ENCODE assay signal across 8 mouse cellular contexts in the genomic region with DNA sequence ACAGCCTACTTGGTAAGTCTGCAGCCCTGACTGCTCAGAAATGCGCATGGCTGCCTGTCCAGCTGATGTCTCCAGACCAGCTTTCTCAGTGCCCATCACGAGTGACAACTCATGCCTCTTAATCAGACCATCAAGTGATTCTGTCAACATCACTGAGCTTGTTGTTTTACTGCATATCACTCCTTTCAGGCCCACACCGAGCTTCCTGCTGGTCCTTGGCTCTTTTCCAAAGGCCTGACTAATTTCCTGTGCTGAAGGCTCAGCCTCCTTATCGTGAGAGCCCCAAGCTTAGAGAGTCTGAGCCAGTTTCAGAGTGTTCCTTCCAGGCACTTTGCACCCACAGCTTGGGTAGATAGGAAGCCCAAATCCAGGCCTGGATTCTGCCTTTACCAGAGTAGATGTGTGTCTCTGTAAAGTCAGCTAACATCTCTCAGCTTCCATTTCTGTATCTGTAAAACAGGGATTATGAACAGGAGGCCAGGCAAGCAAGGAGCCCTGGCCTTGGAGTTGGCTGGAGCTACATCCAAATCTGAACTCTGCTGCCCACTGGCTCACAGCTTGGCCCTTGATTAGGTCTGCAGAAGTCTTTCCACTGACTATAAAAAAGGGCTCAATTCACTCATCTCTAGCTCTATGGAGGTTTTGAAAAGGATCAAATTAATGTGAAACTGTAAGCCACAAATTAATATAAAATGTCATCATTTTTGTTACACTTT. TPM values are rescaled to one million over a fixed set of nuclear protein-coding genes. Genes with fewer than 3 reads are reported as not detected.
DNase-seq lines count a peak whose midpoint lies in the region; ATAC-seq and TF ChIP-seq lines count a peak whose summit lies in the region.

No protein-coding gene starts in this region.

- no peak overlapping the region for H3ac ChIP-seq in myocyte (ENCODE audit: control insufficient read depth, insufficient read length)

- H3K27ac ChIP-seq in forebrain, embryonic 13.5 days: no peak overlapping the region
- no peak overlapping the region for H3K27ac ChIP-seq in forebrain, embryonic 11.5 days (ENCODE audit: low read depth, low read length)
- H3K27ac ChIP-seq in bone marrow macrophage, adult 2 months (ENCODE audit: insufficient read depth, low read depth, low read length): peak overlapping the region; percentile 97
- peak overlapping the region; percentile 66 for H3K27ac ChIP-seq in heart, embryonic 11.5 days (ENCODE audit: low read depth, low read length)

- WGBS in forebrain, embryonic 13.5 days: 22% methylated on average over 4 of the region's 4 CpGs
- 57% methylated on average over 4 of the region's 4 CpGs for WGBS in forebrain, embryonic 11.5 days
- 8% methylated on average over 4 of the region's 4 CpGs for WGBS in heart, embryonic 11.5 days (ENCODE audit: insufficient replicate concordance)

- H3K79me2 ChIP-seq in myocyte (ENCODE audit: control insufficient read depth, insufficient read depth): no peaks in the 10 kb centered on the region

- H3K27me3 ChIP-seq in forebrain, embryonic 13.5 days: no peaks in the 10 kb centered on the region
- no peaks in the 10 kb centered on the region for H3K27me3 ChIP-seq in forebrain, embryonic 11.5 days (ENCODE audit: control insufficient read depth, insufficient read depth, low read length)
- no peaks in the 10 kb centered on the region for H3K27me3 ChIP-seq in heart, embryonic 11.5 days (ENCODE audit: control insufficient read depth, insufficient read depth, low read length)
- H3K27me3 ChIP-seq in myocyte (ENCODE audit: control insufficient read depth, insufficient read depth, insufficient read length): no peaks in the 10 kb centered on the region

- DNase-seq in forebrain, embryonic 11.5 days (ENCODE audit: low spot score): no peak
- peak; percentile 100 for DNase-seq in 416B (ENCODE audit: low read depth)
- DNase-seq in kidney, postnatal 36 days: peak; percentile 38 to 55
- DNase-seq in right cerebral cortex, postnatal 36 days (ENCODE audit: low spot score in 2 of 2): no peak

- peak; percentile 58 for ATAC-seq in forebrain, embryonic 13.5 days
- no peak for ATAC-seq in forebrain, embryonic 11.5 days (replicated peaks; ENCODE audit: low FRiP score)
- ATAC-seq in heart, embryonic 11.5 days (replicated peaks; ENCODE audit: insufficient number of reproducible peaks, low FRiP score, low TSS enrichment): peak; percentile 83

- TF ChIP-seq POLR2A in bone marrow macrophage, adult 2 months (IDR thresholded peaks at IDR 0.05; ENCODE audit: borderline replicate concordance, low read depth, low read length): no peak
- no peak for TF ChIP-seq POLR2A in myocyte (IDR thresholded peaks at IDR 0.05; ENCODE audit: insufficient read length, low read depth)

- no peaks in the 10 kb centered on the region for H3K36me3 ChIP-seq in forebrain, embryonic 13.5 days (ENCODE audit: poor library complexity, severe bottlenecking)
- no peaks in the 10 kb centered on the region for H3K36me3 ChIP-seq in forebrain, embryonic 11.5 days (ENCODE audit: control insufficient read depth, insufficient read depth, low read length)
- no peaks in the 10 kb centered on the region for H3K36me3 ChIP-seq in heart, embryonic 11.5 days (ENCODE audit: control insufficient read depth, insufficient read depth, low read length)
- H3K36me3 ChIP-seq in myocyte (ENCODE audit: control insufficient read depth, insufficient read depth): no peaks in the 10 kb centered on the region

- peaks cover 7% of the 10 kb centered on the region; the same call in 1 of the 2 replicates for H3K4me1 ChIP-seq in forebrain, embryonic 13.5 days
- no peaks in the 10 kb centered on the region for H3K4me1 ChIP-seq in forebrain, embryonic 11.5 days (replicated peaks; ENCODE audit: control insufficient read depth, insufficient read depth, low read length)
- H3K4me1 ChIP-seq in bone marrow macrophage, adult 2 months (ENCODE audit: control insufficient read depth, insufficient read depth, low read length): peaks cover 29% of the 10 kb centered on the region
- H3K4me1 ChIP-seq in heart, embryonic 11.5 days (ENCODE audit: control insufficient read depth, insufficient read depth, low read length): peaks cover 5% of the 10 kb centered on the region; the same call in 1 of the 2 replicates

- H3K9ac ChIP-seq in forebrain, embryonic 13.5 days: no peak overlapping the region
- no peak overlapping the region for H3K9ac ChIP-seq in forebrain, embryonic 11.5 days (ENCODE audit: low read length)
- H3K9ac ChIP-seq in heart, embryonic 11.5 days (ENCODE audit: low read depth, low read length): no peak overlapping the region

- H3K4me3 ChIP-seq in forebrain, embryonic 13.5 days: no peak overlapping the region
- no peak overlapping the region for H3K4me3 ChIP-seq in forebrain, embryonic 11.5 days (ENCODE audit: low read depth, low read length)
- H3K4me3 ChIP-seq in bone marrow macrophage, adult 2 months (ENCODE audit: insufficient read depth, low read length): no peak overlapping the region
- H3K4me3 ChIP-seq in heart, embryonic 11.5 days (ENCODE audit: low read depth, low read length): no peak overlapping the region
- no peak overlapping the region for H3K4me3 ChIP-seq in myocyte

- TF ChIP-seq CTCF in bone marrow macrophage, adult 2 months (IDR thresholded peaks at IDR 0.05; ENCODE audit: low read depth, low read length): no peak

- H3K9me3 ChIP-seq in forebrain, embryonic 13.5 days (replicated peaks): no peaks in the 10 kb centered on the region
- no peaks in the 10 kb centered on the region for H3K9me3 ChIP-seq in forebrain, embryonic 11.5 days (ENCODE audit: control insufficient read depth, low read length)
- no peaks in the 10 kb centered on the region for H3K9me3 ChIP-seq in heart, embryonic 11.5 days (replicated peaks; ENCODE audit: control insufficient read depth, low read length)

- H3K4me2 ChIP-seq in forebrain, embryonic 13.5 days: no peak overlapping the region
- H3K4me2 ChIP-seq in forebrain, embryonic 11.5 days (ENCODE audit: low read depth, low read length, severe bottlenecking): no peak overlapping the region
- no peak overlapping the region for H3K4me2 ChIP-seq in heart, embryonic 11.5 days
- H3K4me2 ChIP-seq in myocyte (ENCODE audit: low read depth): peak overlapping the region; percentile 51

TF ChIP-seq in myocyte, 11 proteins besides CTCF, POLR2A, EP300 and RAD21:
- TF ChIP-seq CEBPB (IDR thresholded peaks at IDR 0.05; ENCODE audit: insufficient read depth, poor library complexity, severe bottlenecking) (no peak), MYOG (IDR thresholded peaks at IDR 0.05; ENCODE audit: control insufficient read depth in 1 of 3, insufficient read depth in 1 of 3, insufficient read length in 2 of 3, low read depth in 2 of 3) (no peak), USF1 (IDR thresholded peaks at IDR 0.05; ENCODE audit: low read depth) (no peak), REST (IDR thresholded peaks at IDR 0.05; ENCODE audit: insufficient read depth, insufficient read length) (no peak), TCF12 (IDR thresholded peaks at IDR 0.05; ENCODE audit: insufficient read depth, poor library complexity, severe bottlenecking) (no peak), TCF3 (IDR thresholded peaks at IDR 0.05; ENCODE audit: insufficient read length, low read depth) (no peak), E2F4 (IDR thresholded peaks at IDR 0.05; ENCODE audit: insufficient read depth) (no peak), POLR2AphosphoS2 (IDR thresholded peaks at IDR 0.05; ENCODE audit: insufficient read length, low read depth) (no peak), SRF (IDR thresholded peaks at IDR 0.05; ENCODE audit: control insufficient read depth, insufficient read length, low read depth) (no peak), MAX (IDR thresholded peaks at IDR 0.05; ENCODE audit: low read depth) (no peak), MYOD1 (IDR thresholded peaks at IDR 0.05; ENCODE audit: control insufficient read depth in 1 of 3, insufficient read length in 2 of 3, low read depth in 2 of 3) (no peak)

RNA-seq across cellular contexts. Expression of a gene that starts 51.5 kb away (rescaled TPM):
- polyA plus RNA-seq in forebrain, embryonic 13.5 days (2015; fragmentation: Nextera tagmentation; extraction: Ambion mirVana): 5.3 and 5.4 TPM in 2 replicates
- 3.5 and 4.4 TPM in 2 replicates for polyA plus RNA-seq in forebrain, embryonic 11.5 days (2014; fragmentation: Nextera tagmentation; extraction: Ambion mirVana)
- 45.9 and 46.5 TPM in 2 replicates for polyA plus RNA-seq in bone marrow macrophage, adult 2 months (2012; ENCODE audit: insufficient read depth, insufficient read length, missing spikeins)
- 2.5 and 3.9 TPM in 2 replicates for polyA plus RNA-seq in heart, embryonic 11.5 days (2014; fragmentation: Nextera tagmentation; extraction: Ambion mirVana)
- 3.6 TPM for polyA plus RNA-seq in myocyte (2012; fragmentation: generic; extraction: Trizol)

Comparison
In these comparisons a context has a peak if more than half of its experiments do, and no peak if none do; other contexts are left out.
1. H3K27ac ChIP-seq: peak in bone marrow macrophage, adult 2 months (single experiment) and heart, embryonic 11.5 days (single experiment); none in forebrain, embryonic 13.5 days (single experiment) and forebrain, embryonic 11.5 days (single experiment).
2. DNase-seq: peak in 416B (single experiment) and kidney, postnatal 36 days (2 of 2); none in forebrain, embryonic 11.5 days (single experiment) and right cerebral cortex, postnatal 36 days (0 of 2).